Mouse (Mus musculus): ENCODE data around the gene Eif5a.

- TF ChIP-seq CTCF (conservative IDR thresholded peaks at IDR 0.05; ENCODE audit: insufficient read depth, insufficient read length, low read depth, low read length) = no peak
- TF ChIP-seq POLR2A (IDR thresholded peaks at IDR 0.05; ENCODE audit: low read depth, low read length) = no peak
Observed at GRCm38 (mm10) chr11:69937834-69938233, 16.1 kb upstream of the Eif5a start.

Measured in kidney, adult 2 months (tissue).